Mouse (Mus musculus): ENCODE data around the gene 2810006K23Rik.
"Not testable (repeated sequence)": the region's sequence is repeated elsewhere in the genome, so short reads cannot be mapped to it uniquely, and the experiment has no call there.

The 2810006K23Rik gene

GRCm38 (mm10) chr5:124350350-124350749, 22.5 kb downstream of the 2810006K23Rik start:
- DNase-seq: no peak

- DNase-seq: peak; percentile 77
Measured at GRCm38 (mm10) chr5:124351111-124351560, 23.2 kb downstream of the 2810006K23Rik start.

GRCm38 (mm10) chr5:124351604-124352003, 23.7 kb downstream of the 2810006K23Rik start:
- DNase-seq: no peak

- peak; percentile 94 for DNase-seq
Measured at GRCm38 (mm10) chr5:124352141-124352920, 24.4 kb downstream of the 2810006K23Rik start.

- DNase-seq: peak; percentile 57
Measured at GRCm38 (mm10) chr5:124353011-124353725, 25.3 kb downstream of the 2810006K23Rik start.

GRCm38 (mm10) chr5:124353726-124354547, 26.0 kb downstream of the 2810006K23Rik start:
- peak; percentile 71 for DNase-seq

- DNase-seq: peak; percentile 79
Measured at GRCm38 (mm10) chr5:124354574-124355424, 26.9 kb downstream of the 2810006K23Rik start.

GRCm38 (mm10) chr5:124355425-124355959, 27.6 kb downstream of the 2810006K23Rik start:
- DNase-seq: no peak

GRCm38 (mm10) chr5:124356695-124357094, 28.8 kb downstream of the 2810006K23Rik start:
- DNase-seq: no peak

- no peak for DNase-seq
Measured at GRCm38 (mm10) chr5:124359641-124360040, 31.8 kb downstream of the 2810006K23Rik start.

- not testable (repeated sequence) for DNase-seq
Measured at GRCm38 (mm10) chr5:124362982-124363381, 35.1 kb downstream of the 2810006K23Rik start, which contains the start of gene Cdk2ap1. Cdk2ap1 (minus strand) TSS chr5:124363082.

GRCm38 (mm10) chr5:124364173-124364918, 36.5 kb downstream of the 2810006K23Rik start:
- no peak for DNase-seq

GRCm38 (mm10) chr5:124365754-124366153, 37.9 kb downstream of the 2810006K23Rik start:
- DNase-seq: no peak

- no peak for DNase-seq
Measured at GRCm38 (mm10) chr5:124366721-124367120, 38.8 kb downstream of the 2810006K23Rik start.

GRCm38 (mm10) chr5:124374298-124374697, 46.4 kb downstream of the 2810006K23Rik start:
- DNase-seq: no peak

- DNase-seq: no peak
Measured at GRCm38 (mm10) chr5:124376401-124376800, 48.5 kb downstream of the 2810006K23Rik start.

GRCm38 (mm10) chr5:124377149-124377548, 49.3 kb downstream of the 2810006K23Rik start:
- DNase-seq: no peak

- no peak for DNase-seq
Measured at GRCm38 (mm10) chr5:124380121-124380520, 52.2 kb downstream of the 2810006K23Rik start.

- DNase-seq: peak; percentile 33
Measured at GRCm38 (mm10) chr5:124387932-124388331, 60.0 kb downstream of the 2810006K23Rik start.

Measured in embryo, embryonic 11 days (tissue).